Mouse (Mus musculus): ENCODE measurements around the gene Pde4a. TPM values are rescaled to one million over a fixed set of nuclear protein-coding genes. Genes with fewer than 3 reads are reported as not detected.
"Not testable (repeated sequence)": the region's sequence is repeated elsewhere in the genome, so short reads cannot be mapped to it uniquely, and the experiment has no call there.

Gene Pde4a
- total RNA-seq, 2 experiments from 2014 or later = 6.2 to 13.3 TPM

DNA sequence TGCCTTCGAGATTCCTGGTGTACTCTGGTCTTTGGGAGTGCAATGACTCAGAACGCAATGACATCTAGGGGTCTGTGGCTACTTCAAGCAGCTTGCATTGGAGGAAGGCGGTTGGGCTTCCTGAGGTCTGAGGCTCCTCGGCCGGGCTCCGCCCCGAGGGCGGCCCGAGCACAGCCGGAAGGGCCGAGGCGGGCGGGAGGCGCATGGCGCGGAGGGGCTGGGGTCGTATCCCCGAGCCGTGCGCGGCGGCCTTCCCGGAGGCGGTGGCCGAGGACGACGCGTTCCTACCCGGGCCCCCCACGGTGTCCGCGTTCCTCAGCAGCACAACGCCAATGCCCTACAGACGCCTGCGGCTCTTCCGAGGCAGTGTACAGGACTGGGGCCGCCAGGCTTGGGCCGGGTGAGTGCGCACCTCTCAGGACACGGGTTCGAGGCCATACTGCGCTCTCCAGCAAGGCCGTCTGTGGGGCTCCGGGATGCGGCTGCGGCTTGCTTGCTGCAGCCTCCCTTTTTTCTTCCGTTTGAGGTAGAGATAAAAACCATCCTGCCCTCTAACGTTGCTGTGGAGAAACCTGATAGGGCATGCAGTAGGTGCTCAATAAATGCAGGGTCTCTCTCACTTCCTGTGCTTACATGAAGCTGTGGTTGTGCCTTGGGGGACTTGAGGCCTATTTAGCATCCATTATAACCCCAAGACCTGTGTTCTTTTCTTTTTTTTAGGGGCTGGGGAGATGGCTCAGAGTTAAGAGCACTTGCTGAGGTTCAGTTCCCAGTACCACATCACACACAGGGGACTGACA is 16.1 kb downstream of the Pde4a start:
- DNase-seq (ENCODE audit: low spot score in 2 of 2) = peak in 1 of 2 experiments; percentile 57

DNA sequence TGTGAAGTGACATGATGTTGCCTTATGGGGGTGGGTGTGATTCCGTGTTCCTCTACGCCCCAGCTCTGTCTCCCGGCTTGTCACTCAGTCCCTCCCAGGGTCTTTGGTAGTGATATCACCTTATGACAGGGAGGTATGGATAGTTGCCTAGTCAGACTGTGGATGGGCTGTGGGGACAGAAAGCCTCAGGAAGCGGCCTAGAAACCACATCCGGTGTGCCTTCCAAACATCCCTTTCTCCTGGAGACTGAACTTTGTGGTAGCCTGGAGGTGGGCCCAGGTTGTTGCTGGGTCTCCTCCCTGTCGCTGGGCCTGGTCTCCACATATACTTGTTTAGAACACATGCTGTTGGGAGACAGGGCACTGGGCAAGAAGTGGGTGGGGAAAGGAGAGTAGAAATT is 17.9 kb downstream of the Pde4a start:
- no peak for DNase-seq (ENCODE audit: low spot score in 2 of 2)

DNA sequence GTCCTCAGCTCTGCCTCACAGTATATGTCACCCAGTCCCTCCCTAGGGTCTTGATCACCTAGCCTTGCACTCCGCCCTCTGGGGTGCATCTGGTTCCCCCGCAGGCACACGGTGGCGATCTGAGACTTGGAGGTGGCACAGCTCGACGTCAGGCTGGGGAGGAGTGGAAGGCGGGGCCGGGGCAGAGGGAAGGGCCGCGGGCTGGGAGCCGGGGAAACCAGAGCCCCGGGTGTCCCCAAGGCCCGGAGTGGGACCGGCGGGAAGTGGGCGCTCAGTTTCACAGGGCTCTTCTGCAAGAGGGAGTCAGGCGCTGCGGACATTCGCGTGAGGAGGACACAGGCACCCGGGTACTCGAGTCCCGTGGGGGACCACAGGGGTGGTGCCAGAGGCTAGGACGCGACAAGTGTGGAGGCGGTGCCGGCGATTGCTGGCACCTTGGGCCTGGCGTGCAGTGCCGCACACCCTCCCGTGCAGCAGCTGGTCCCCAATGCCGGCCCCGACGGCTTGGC is 18.4 kb downstream of the Pde4a start:
- DNase-seq (ENCODE audit: low spot score in 2 of 2) = peak; percentile 68 to 72

DNA sequence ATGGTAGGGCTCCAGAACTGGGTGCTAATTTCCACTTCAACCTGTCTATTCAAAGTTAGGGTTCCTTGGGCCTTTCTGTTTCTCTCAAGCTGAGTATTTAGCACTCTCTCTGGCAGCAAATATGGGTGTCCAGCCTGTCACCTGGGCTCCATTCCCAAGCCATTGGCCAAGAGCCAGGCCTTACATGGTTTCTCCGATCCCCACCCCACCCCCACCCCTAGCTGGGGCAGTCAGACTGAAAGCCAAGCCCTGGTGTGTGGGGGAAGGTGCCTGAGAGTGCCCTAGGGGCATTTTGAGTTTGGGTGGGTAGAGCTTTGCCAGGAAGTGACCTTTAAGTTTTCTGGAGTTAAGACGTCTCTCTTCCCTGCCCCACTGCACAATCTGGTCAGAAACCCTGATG is 19.2 kb downstream of the Pde4a start:
- peak in 1 of 2 experiments; percentile 45 for DNase-seq (ENCODE audit: low spot score in 2 of 2)

DNA sequence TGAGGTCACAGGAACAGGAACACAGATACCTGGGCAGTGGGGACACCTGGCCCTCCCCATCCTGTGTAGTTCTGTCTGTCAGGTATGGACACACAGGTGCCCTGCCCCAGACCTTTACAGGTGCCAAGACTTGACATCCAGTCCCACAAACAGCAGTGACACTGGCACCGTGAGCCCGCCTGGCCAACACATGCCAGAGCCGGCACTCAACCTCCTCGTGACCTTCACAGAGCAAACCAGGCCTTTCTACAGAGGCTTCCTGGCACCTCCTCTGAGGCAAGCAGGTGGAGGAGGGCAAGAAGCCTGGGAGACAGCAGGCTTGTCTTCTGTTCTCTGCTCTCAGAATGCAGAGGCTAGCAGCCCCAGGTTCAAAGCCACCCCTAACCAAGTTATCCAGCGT is 19.9 kb downstream of the Pde4a start:
- no peak for DNase-seq (ENCODE audit: low spot score in 2 of 2)

DNA sequence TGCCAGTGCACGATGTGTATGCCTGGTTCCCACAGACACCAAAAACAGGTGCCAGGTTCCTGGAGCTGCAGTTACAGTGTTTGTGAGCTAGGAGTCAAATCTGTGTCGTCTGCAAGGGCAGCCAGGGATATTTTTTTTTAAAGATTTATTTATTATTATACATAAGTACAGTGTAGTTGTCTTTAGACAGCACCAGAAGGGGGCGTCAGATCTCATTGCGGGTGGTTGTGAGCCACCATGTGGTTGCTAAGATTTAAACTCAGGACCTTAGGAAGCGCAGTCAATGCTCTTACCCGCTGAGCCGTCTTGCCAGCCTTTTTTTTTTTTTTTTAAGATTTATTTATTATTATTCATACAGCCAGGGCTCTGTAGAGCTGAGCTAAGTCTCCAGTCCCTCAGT is 24.4 kb downstream of the Pde4a start:
- no peak for DNase-seq (ENCODE audit: low spot score in 2 of 2)

DNA sequence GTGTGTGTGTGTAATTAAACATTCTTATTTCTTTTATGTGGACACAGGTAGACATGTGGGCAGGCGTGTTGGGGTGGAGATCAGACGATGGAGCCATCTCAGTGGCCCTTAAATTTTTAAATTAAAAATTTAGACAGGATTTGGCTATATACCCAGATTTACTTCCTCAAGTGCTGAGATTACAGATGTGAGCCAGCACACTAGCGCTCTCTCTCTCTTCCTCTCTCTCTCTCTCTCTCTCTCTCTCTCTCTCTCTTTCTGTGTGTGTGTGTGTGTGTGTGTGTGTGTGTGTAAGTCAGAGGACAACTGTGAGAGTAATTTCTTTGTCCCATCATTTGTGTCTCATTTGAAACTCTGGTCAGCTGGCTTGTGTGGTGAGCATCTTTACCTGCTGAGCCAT is 25.2 kb downstream of the Pde4a start:
- DNase-seq (ENCODE audit: low spot score in 2 of 2) = no peak

DNA sequence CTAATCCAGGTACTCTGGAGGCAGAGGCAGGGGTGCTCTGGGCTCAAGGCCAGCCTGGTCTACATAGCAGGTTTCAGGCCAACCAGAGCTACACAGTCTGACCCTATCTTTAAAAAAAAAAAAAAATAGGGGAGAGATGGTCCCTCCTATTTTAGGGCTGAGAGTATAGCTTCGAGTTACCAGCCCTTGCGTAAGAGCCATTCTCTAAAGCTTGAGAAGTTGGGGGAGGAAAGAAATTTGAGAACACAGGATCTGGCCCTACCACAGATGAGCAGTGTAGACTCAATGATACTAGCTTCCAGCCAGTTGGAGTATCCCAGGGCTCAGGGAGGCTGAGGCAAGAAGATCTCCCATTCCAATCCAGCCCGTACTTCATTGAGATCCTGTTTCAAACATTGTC is 28.3 kb downstream of the Pde4a start:
- no peak for DNase-seq (ENCODE audit: low spot score in 2 of 2)

DNA sequence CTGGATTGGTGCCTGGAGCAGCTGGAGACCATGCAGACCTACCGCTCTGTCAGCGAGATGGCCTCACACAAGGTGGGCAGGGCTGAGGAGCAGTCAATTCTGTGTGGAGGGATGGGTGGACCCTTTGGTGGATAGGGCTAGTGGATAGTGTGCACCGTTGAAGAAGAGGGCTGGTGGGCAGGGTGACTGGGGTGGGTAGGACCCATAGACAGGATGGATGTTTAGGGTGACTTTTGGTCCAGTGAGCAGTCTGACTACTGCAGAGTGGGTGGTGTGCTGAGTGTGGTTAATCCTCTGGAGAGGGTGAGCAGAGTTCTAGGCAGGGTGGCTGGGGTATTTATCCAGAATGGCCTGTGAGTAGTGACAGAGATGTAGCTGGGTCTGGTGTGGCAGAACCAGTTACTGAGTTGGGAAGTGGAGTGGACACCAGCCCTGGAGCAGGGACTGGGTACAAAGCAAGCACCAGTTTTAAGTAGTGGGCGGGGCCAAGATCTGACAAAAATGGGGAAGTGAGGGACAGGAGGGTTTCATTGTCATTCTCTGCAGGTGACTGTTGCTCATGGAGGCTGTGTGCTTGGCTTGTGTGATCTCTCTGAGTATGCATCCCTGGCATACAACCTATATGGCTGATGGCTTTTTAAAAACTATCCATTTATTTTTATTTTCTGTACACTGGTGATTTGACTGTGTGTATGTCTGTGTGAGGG is 29.4 kb downstream of the Pde4a start:
- DNase-seq (ENCODE audit: low spot score in 2 of 2) = no peak

DNA sequence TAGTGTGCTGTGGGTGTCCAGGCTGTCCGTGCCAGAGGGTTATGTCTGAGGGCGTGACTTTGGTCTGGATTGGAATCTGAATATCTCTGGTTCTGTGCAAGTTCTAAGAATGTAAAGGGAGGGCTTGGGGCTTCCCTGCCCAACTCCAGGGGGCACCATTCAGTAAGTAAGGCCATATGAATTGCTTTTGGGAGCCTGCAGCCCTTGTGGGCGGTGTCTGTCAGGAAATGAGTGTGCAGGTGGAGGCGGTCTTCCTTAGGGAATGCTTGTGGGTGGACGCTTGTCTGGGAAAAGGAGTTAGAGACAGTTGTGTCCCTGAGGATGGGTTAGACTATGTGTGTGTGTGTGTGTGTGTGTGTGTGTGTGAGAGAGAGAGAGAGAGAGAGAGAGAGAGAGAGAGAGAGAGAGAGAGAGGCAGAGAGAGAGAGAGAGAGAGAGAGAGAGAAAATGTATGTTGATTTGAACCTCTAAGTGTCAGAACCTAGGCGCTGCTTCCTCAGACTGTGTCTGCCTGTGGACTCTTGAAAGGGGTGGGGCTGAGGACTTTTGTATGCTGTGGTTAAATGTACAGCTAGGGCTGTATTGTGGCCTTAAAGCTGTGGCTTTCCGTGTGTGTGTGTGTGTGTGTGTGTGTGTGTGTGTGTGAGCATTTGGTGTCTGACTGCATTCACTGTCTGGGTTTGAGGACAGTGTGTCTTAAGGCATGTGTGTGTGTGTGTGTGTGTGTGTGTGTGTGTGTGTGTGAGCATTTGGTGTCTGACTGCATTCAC is 30.4 kb downstream of the Pde4a start:
- DNase-seq (ENCODE audit: low spot score in 2 of 2) = not testable (repeated sequence)

DNA sequence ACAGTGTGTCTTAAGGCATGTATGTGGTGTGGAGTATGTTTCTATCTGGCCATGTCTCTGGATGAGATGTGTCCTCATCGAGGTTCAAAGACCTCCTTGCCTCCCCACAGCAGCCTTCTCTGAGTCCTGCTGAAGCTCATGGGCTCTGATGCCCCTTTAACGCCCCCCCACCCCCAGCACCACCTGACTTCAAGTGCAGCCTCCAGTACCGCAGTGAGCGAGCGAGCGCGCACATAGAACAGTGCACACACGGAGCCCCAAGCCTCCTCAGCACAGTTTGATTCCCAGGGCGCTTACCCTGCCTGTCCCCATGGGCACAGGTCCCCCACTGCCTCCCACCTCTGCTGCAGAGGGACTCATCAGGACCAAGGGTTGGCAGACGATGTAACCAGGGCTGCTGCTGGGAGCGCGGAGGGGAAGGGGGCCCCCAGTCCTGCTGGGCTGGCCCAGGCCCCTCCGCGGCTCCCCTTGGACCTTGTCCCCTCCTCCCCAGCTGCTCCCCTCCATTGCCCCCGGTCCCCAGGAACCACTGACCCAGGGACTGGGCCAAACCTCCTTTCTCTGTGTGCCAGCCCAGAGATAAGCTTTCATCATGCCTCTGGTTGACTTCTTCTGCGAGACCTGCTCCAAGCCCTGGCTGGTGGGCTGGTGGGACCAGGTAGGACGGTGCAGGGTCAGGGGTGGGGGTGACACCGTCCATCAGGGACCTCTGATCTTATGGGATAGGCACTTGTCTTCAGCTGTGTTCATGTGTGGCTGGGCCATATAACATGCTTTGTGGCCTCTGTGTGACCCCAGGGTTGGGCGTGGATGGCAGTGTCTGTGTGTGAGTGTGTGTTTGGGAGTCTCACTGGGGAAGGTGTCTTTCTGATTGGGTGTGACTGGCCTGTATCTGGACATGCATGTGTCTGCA is 31.3 kb downstream of the Pde4a start:
- no peak for DNase-seq (ENCODE audit: low spot score in 2 of 2)

DNA sequence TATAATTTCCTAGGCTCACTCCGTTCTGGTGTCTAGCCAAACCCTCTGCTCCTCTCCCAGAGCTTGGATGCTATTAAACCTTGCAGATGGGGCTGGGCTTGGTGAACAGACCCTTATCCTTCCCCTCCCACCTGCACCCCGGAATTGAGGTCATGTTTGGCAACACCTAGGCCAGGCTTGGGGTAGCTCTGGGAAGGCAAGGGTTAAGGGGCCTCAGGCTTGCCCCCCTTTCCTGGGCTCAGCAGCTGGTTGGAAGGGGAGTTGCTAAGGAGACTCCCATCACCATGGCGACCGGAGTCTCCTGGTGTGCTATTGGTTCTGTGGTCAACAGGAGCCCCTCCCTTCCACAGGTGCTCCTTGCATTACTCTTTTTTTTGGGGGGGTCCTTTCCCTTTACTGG is 32.5 kb downstream of the Pde4a start:
- no peak for DNase-seq (ENCODE audit: low spot score in 2 of 2)

DNA sequence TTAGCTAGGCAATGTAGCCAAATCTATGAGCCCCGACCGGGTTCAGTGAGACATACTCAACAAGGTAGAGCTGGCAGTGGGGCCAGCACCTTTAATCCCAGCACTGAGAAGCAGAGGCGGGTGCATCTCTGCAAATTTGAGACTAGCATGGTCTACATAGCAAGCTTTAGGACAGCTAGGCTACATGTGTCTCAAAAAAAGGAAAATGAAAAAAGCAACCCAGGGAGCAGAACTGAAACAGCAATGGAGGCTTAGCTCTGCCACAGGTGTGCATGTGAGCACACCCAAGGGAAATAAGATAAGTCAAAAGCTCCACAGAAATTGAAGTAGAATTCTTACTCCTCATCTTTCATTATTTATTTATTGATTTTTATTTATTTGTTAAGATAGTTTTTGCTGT is 33.4 kb downstream of the Pde4a start:
- DNase-seq (ENCODE audit: low spot score in 2 of 2) = no peak

DNA sequence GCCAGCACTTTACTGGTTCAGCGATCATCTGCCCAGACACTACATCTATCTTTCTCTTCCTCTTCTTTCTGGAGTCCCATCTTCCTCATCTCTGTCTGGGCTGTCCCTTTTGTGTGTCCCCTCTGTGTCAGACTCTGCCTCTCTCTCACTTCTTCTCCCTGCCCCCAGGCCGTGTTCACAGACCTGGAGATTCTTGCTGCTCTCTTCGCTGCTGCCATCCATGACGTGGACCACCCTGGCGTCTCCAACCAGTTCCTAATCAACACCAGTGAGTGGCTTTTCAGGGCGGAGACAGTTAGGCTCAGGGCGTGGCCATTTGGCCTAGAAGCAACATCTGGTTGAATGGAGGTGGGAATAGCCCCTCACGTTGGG is 38.6 kb downstream of the Pde4a start:
- DNase-seq (ENCODE audit: low spot score in 2 of 2) = no peak

DNA sequence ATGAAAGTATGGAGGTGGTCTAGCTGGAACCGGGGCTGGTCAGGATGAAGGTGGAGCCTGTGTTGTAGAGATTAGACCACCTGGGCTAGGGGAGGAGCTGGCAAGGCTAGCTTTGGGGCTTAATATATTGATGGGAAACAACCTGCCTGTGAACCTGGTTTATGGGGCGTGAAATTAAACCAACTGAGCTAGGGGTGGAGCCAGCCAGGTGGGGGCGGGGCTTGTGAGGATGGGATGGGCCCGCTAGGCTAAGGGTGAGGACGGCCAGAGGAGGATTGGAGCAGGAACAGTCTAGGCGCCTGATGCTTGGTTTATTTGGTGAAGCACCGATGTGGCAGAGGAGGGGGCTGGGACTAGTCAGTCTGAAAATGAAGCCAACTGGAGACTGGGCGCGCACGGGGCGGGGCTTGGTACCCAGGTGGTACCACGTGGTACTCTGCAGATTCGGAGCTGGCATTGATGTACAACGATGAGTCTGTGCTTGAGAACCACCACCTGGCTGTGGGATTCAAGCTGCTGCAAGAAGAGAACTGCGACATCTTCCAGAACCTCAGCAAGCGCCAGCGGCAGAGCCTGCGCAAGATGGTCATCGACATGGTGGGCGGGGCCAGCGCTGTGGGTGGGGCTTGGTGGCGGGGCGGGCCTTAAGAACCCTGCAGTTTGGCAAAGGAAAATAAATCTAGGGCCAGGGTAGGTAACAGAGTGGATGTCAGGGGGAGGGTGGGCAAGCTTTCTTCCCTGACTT is 39.2 kb downstream of the Pde4a start:
- DNase-seq (ENCODE audit: low spot score in 2 of 2) = no peak

DNA sequence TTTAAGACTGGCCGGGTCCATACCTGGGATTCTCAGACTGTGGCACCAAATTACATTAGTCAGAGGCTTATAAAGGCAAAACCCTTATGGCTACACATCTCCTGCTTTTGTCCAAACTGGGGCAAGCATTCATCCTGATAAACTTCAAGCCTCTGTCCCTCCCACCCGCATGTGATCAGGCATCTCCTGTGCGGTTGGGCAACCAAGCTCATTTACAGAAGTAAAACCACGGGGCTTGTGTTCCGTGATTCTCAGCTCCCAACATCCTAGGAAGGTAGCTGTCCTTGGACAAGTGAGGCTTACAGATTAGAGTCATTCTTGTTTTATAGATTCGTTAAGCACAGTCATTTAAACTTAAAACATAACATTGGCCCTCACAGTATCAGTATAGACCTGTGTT is 41.3 kb downstream of the Pde4a start:
- DNase-seq (ENCODE audit: low spot score in 2 of 2) = no peak

DNA sequence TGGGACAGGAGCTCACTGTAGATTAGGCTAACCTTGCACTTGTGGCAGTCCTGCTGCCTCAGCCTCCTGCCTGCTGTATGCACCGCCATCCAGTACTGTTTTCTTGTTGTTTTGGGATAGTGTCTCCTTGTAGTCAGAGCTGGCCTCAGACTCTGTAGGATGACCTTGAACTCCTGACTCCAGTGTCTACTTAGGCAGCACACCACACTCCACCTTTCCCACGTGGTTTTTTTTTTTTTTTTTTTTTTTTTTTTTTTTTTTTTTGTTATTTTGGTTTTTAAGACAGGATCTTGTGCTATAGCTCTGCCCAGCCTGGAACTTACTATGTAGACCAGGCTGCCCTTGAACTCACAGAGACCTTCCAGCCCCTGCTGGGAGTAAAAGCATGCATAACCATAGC is 43.1 kb downstream of the Pde4a start:
- DNase-seq (ENCODE audit: low spot score in 2 of 2) = no peak

DNA sequence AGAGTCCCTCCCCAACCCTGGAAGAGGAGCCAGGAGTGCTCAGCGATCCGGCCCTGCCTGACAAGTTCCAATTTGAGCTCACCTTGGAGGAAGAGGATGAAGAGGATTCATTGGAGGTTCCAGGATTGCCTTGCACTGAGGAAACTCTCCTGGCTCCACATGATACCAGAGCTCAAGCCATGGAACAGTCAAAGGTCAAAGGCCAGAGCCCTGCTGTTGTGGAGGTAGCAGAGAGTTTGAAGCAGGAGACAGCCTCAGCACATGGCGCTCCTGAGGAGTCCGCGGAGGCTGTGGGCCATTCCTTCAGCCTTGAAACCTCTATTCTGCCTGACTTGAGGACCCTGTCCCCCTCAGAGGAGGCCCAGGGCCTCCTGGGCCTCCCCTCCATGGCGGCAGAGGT is 45.3 kb downstream of the Pde4a start:
- no peak for DNase-seq (ENCODE audit: low spot score in 2 of 2)

DNA sequence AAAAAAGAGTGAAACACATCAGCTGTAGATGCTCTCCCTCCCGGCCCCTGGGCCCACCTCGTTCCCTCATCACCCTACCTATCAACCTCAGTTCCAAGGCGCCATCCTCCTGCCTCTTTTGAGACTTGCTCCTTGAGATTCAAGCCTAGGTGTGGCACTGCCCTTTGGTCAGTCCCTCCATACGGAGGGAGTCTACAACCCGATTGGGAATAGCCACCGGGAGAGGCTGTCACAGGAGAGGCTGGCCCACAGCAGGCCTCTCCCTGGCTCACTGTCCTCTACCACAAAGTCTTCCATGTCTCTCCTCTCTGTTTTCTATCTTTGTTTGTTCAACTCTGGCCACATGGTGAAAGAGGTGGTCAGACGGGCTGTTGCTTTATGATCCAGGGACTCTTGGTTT is 46.1 kb downstream of the Pde4a start:
- no peak for DNase-seq (ENCODE audit: low spot score in 2 of 2)

DNA sequence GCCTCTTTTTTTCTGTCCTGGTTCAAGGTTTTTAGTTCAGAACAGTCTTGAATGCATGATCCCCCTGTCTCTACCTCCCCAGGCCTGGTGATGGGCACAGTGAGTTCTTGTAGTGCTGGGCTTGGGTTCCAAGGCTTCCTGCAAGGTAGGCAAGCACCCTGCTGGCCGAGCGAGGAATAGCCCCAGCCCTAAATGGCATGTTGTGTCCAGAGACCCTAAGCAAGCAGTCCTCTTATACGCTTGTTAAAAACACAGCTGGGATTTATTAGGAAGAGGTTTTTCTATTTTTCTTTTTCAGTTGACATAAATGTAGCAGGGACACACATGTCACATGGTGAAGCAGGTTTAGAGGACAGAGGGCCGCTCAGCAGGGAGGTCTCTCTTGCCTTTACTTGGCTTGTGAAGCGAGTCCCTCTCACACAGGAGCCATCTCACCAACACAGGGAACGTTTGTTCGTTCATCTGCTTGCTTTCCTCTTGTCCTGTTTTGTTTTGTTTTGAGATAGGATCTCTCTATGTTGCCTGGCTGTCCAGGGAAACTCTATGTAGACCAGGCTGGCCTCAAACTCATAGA is 48.2 kb downstream of the Pde4a start:
- DNase-seq (ENCODE audit: low spot score in 2 of 2) = no peak

All from adrenal gland, adult 18-20 months (tissue).